Mouse (Mus musculus) hindbrain, embryonic 14.5 days (tissue): Measurements from ENCODE around the gene Bbs2. TPM values are rescaled to one million over a fixed set of nuclear protein-coding genes. Genes with fewer than 3 reads are reported as not detected.

Source experiments
- ATAC-seq: fragments of 200-750 bp; cut with Nextera tagmentation; 2 replicates; pipeline ENCODE4 v1.8.0; 2017; ENCODE audit warnings: moderate number of reproducible peaks, mild to moderate bottlenecking, moderate TSS enrichment, moderate library complexity; ENCODE audit not compliant: low FRiP score
- DNase-seq: peaks from one replicate; pipeline ENCODE4 v3.0.0-alpha.2; 2015; ENCODE audit warnings: low spot score
- H3K27ac ChIP-seq: fragments of 300-500 bp; sonication (generic); 2 replicates; pipeline ENCODE4 v1.5.1; 2014; ENCODE audit warnings: mild to moderate bottlenecking, moderate library complexity
- H3K27me3 ChIP-seq: fragments of 300-500 bp; sonication (generic); 2 replicates; pipeline ENCODE4 v1.6.1; 2014; ENCODE audit warnings: mild to moderate bottlenecking, low read length, mixed read lengths; ENCODE audit not compliant: control insufficient read depth, insufficient read depth
- H3K36me3 ChIP-seq: fragments of 300-500 bp; sonication (generic); replicated peaks from 2 replicates; pipeline ENCODE4 v1.6.1; 2014; ENCODE audit not compliant: control insufficient read depth, insufficient read depth
- H3K4me1 ChIP-seq: fragments of 300-500 bp; sonication (generic); replicated peaks from 2 replicates; pipeline ENCODE4 v1.6.1; 2014; ENCODE audit warnings: antibody characterized with exemption, low read length, mixed read lengths; ENCODE audit not compliant: control insufficient read depth, insufficient read depth
- H3K4me2 ChIP-seq: fragments of 300-500 bp; sonication (generic); replicated peaks from 2 replicates; pipeline ENCODE4 v1.6.1; 2014; ENCODE audit warnings: mild to moderate bottlenecking, moderate library complexity
- H3K4me3 ChIP-seq: fragments of 300-500 bp; sonication (generic); replicated peaks from 2 replicates; pipeline ENCODE4 v1.5.1; 2014; ENCODE audit warnings: mild to moderate bottlenecking, low read length
- H3K9ac ChIP-seq: fragments of 300-500 bp; sonication (generic); 2 replicates; pipeline ENCODE4 v1.6.1; 2014
- H3K9me3 ChIP-seq: fragments of 300-500 bp; sonication (generic); 2 replicates; pipeline ENCODE4 v1.6.1; 2016; ENCODE audit warnings: low read length; ENCODE audit not compliant: control insufficient read depth
- WGBS: fragments of 180-500 bp; shearing (Covaris S2); extraction: QIAGEN DNeasy Blood & Tissue Kit; methylation state at CpG from one replicate; pipeline ENCODE4 v1.1.7; 2014; 5-methylcytosine and 5-hydroxymethylcytosine counted together
- polyA plus RNA-seq: library from polyadenylated mRNA; unstranded; fragments of >200 nt; fragmentation: Nextera tagmentation; extraction: Ambion mirVana; gene quantifications from 2 replicates; pipeline ENCODE4 v1.2.1, GENCODE M21; 2014

Bbs2 gene
- polyA plus RNA-seq, 1 experiment from 2014 or later, result 19.7 TPM

GRCm38 (mm10) chr8:94129133-94129789, 30.5 kb upstream of the Bbs2 start:
- Histone ChIP-seq H3K36me3 (no peaks in the 10 kb centered on the region), H3K9me3 (no peaks in the 10 kb centered on the region), H3K27ac (no peak overlapping the region), H3K4me1 (no peaks in the 10 kb centered on the region), H3K9ac (no peak overlapping the region), H3K4me2 (no peak overlapping the region), H3K27me3 (no peaks in the 10 kb centered on the region), H3K4me3 (no peak overlapping the region)
- DNase-seq (no peak), ATAC-seq (no peak)
- 62% methylated on average over 6 of the region's 6 CpGs for WGBS

- DNase-seq, result no peak
- 61% methylated on average over 6 of the region's 6 CpGs for WGBS
Observed at GRCm38 (mm10) chr8:94127711-94128110, 29.0 kb upstream of the Bbs2 start.

DNA sequence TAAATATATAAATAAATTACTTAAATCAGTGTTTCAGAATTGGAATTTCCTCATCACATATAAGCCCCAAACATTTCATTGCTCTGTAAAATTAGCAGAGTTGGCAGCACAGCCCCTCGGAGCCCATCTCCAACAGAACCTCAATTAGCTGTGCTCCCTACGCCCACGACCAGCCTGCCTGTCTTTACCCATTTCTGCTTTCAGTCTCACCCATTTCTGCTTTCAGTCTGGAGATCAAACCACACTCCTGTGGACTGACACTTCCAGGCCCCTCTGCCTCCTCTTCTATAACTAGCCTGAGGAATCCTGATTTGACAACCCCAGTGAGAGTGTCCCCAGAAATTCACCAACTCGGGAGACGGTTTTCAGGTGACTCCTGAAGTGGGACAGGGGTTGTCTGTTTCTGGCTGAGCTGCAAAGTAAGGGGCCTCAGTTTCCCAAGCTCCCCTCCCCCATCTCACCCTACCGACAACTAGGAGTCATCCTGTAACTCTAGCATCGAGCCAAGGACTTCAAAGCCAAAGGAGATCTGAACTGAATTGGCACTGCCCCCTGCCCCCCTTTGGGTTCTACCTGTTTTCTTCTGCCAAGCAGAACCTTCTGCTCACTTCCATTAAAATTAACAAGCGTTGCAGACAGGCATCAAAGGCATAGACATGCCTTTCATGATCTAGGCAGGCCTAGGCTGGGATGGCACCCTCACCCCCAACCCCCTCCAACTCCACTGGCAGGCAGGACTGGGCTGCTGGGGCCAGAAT, 24.2 kb upstream of the Bbs2 start:
- no peak overlapping the region for H3K27ac ChIP-seq
- H3K9me3 ChIP-seq, result no peaks in the 10 kb centered on the region
- no peaks in the 10 kb centered on the region for H3K27me3 ChIP-seq
- H3K36me3 ChIP-seq, result no peaks in the 10 kb centered on the region
- no peak overlapping the region for H3K4me3 ChIP-seq
- peaks cover 12% of the 10 kb centered on the region for H3K4me1 ChIP-seq
- 65% methylated on average over 8 of the region's 8 CpGs for WGBS
- ATAC-seq, result no peak
- no peak for DNase-seq
- no peak overlapping the region for H3K9ac ChIP-seq
- no peak overlapping the region for H3K4me2 ChIP-seq

More at GRCm38 (mm10) chr8:94127711-94128110, 29.0 kb upstream of the Bbs2 start:
- H3K4me3 ChIP-seq, result no peak overlapping the region
- H3K27ac ChIP-seq, result no peak overlapping the region; the same call in 1 of the 2 replicates
- H3K27me3 ChIP-seq, result no peaks in the 10 kb centered on the region
- ATAC-seq, result no peak
- H3K4me1 ChIP-seq, result no peaks in the 10 kb centered on the region
- no peak overlapping the region for H3K9ac ChIP-seq
- no peak overlapping the region for H3K4me2 ChIP-seq
- H3K36me3 ChIP-seq, result no peaks in the 10 kb centered on the region
- H3K9me3 ChIP-seq, result no peaks in the 10 kb centered on the region

DNA sequence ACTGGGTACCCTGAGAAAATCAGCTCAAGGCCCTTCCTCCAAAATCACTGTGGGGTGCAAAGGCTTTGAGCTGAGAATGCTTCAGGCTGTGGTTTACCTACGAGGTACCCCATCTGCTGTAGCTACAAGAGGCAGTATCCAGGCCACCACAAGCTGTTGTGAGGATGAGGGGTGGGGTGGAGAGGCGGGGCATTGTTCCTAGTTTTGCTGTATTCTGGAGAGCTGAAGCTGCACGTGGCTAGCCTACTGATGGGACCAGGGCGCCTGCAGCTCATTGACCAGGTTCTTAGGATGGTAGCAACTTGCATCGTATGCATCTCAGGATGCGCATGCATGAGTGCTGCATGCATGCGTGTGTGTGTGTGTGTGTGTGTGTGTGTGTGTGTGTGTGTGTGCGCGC, 22.9 kb upstream of the Bbs2 start:
- DNase-seq (no peak), ATAC-seq (no peak)
- WGBS, result 78% methylated on average over 9 of the region's 9 CpGs
- Histone ChIP-seq H3K36me3 (no peaks in the 10 kb centered on the region), H3K9me3 (no peaks in the 10 kb centered on the region), H3K27ac (no peak overlapping the region), H3K27me3 (no peaks in the 10 kb centered on the region), H3K9ac (no peak overlapping the region), H3K4me2 (no peak overlapping the region), H3K4me3 (no peak overlapping the region), H3K4me1 (peaks cover 12% of the 10 kb centered on the region)

GRCm38 (mm10) chr8:94118776-94119430, 20.2 kb upstream of the Bbs2 start:
- H3K9me3 ChIP-seq, result no peaks in the 10 kb centered on the region
- H3K36me3 ChIP-seq, result no peaks in the 10 kb centered on the region
- peak overlapping the region; percentile 14; the same call in 1 of the 2 replicates for H3K9ac ChIP-seq
- peak overlapping the region; percentile 19 for H3K4me2 ChIP-seq
- ATAC-seq (peak; percentile 91), DNase-seq (peak; percentile 75)
- peaks cover 12% of the 10 kb centered on the region for H3K4me1 ChIP-seq
- H3K4me3 ChIP-seq, result no peak overlapping the region
- H3K27ac ChIP-seq, result peak overlapping the region; percentile 83
- no peaks in the 10 kb centered on the region for H3K27me3 ChIP-seq
- 2% methylated on average over 6 of the region's 6 CpGs for WGBS

GRCm38 (mm10) chr8:94113972-94114371, 15.2 kb upstream of the Bbs2 start:
- DNase-seq (no peak), ATAC-seq (no peak)
- Histone ChIP-seq H3K4me3 (no peak overlapping the region), H3K4me1 (peaks cover 5% of the 10 kb centered on the region), H3K36me3 (no peaks in the 10 kb centered on the region), H3K27ac (no peak overlapping the region), H3K9ac (no peak overlapping the region), H3K9me3 (no peaks in the 10 kb centered on the region), H3K27me3 (no peaks in the 10 kb centered on the region), H3K4me2 (no peak overlapping the region)
- 94% methylated on average over 2 of the region's 2 CpGs for WGBS

GRCm38 (mm10) chr8:94113435-94113834, 14.7 kb upstream of the Bbs2 start:
- Histone ChIP-seq H3K4me1 (no peaks in the 10 kb centered on the region), H3K27me3 (no peaks in the 10 kb centered on the region), H3K4me3 (no peak overlapping the region), H3K9ac (no peak overlapping the region), H3K9me3 (no peaks in the 10 kb centered on the region), H3K27ac (no peak overlapping the region), H3K36me3 (no peaks in the 10 kb centered on the region), H3K4me2 (no peak overlapping the region)
- 33% methylated on average over 1 of the region's 1 CpGs for WGBS
- ATAC-seq (no peak), DNase-seq (no peak)

GRCm38 (mm10) chr8:94110526-94111177, 11.9 kb upstream of the Bbs2 start:
- 64% methylated on average over 6 of the region's 6 CpGs for WGBS
- Histone ChIP-seq H3K9me3 (no peaks in the 10 kb centered on the region), H3K27ac (no peak overlapping the region), H3K36me3 (no peaks in the 10 kb centered on the region), H3K4me2 (no peak overlapping the region), H3K4me1 (no peaks in the 10 kb centered on the region), H3K9ac (no peak overlapping the region), H3K4me3 (no peak overlapping the region), H3K27me3 (no peaks in the 10 kb centered on the region)
- no peak for ATAC-seq
- no peak for DNase-seq

GRCm38 (mm10) chr8:94109835-94110234, 11.1 kb upstream of the Bbs2 start:
- Histone ChIP-seq H3K27ac (no peak overlapping the region), H3K9ac (no peak overlapping the region), H3K27me3 (no peaks in the 10 kb centered on the region), H3K36me3 (no peaks in the 10 kb centered on the region), H3K4me2 (no peak overlapping the region), H3K4me1 (no peaks in the 10 kb centered on the region), H3K4me3 (no peak overlapping the region), H3K9me3 (no peaks in the 10 kb centered on the region)
- ATAC-seq (no peak), DNase-seq (no peak)
- WGBS, result 69% methylated on average over 5 of the region's 5 CpGs
